Mouse (Mus musculus) retina, postnatal 7 days (tissue): ENCODE data around the gene Vmn2r114.
"Not testable (repeated sequence)": the region's sequence is repeated elsewhere in the genome, so short reads cannot be mapped to it uniquely, and the experiment has no call there.

Source experiments
- DNase-seq: peaks from one replicate; pipeline ENCODE4 v3.0.0-alpha.2; 2012; ENCODE audit warnings: low read depth, low spot score

The Vmn2r114 gene

DNA sequence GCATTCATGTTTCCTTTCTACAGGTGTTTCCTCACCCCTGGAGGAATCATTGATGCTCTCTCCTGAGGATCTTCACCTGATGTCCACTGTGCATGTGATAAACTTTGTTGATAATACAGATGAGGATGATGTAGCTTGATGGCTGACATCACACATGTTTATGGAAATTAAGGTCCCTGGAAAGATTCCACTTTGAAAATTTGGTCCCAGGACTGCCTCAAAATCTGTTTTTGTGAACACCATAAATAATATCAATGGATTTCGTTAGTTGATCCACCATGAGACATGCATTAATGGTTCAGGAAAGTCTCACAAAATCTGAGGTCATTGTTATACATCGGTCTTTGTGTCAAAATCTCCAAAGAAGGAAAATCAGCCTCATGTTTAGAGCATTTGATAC lies at the start of gene Vmn2r114:
Gene Vmn2r114 (minus strand): TSS at position 101 of the 400 bp plus-strand sequence.
- DNase-seq: not testable (repeated sequence)

GRCm38 (mm10) chr17:23351644-23352043 lies 39.3 kb upstream of the Vmn2r114 start:
- DNase-seq: no peak

DNA sequence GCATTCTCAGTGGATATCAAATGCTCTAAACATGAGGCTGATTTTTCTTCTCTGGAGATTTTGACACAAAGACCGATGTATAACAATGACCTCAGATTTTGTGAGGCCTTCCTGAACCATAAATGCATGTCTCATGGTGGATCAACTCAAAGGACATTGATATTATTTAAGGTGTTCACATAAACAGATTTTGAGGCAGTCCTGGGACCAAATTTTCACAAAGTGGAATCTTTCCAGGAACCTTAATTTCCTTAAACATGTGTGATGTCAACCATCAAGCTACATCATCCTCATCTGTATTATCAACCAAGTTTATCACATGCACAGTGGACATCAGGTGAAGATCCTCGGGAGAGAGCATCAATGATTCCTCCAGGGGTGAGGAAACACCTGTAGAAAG lies 31.1 kb upstream of the Vmn2r114 start, which contains the start of gene Vmn2r115:
Gene Vmn2r115 (plus strand): TSS at position 301 of the 400 bp plus-strand sequence.
- DNase-seq: not testable (repeated sequence)

- DNase-seq: no peak
These were observed 18.3 kb upstream of the Vmn2r114 start for GRCm38 (mm10) chr17:23330657-23331056.
